Mouse (Mus musculus) cerebellum, adult 2 months (tissue): ENCODE measurements at regions not wholly inside any gene's neighbourhood (a gene's known extent, or its start where the extent isn't known, plus 50 kb on each side); places are given as distances from the start of the nearest gene placed in this dataset.

Experiments used
- CTCF ChIP-seq: fragments of 200-500 bp; IDR thresholded peaks from 2 replicates; pipeline ENCODE4 v1.5.1; 2011; ENCODE audit warnings: low read depth, mild to moderate bottlenecking, control low read depth, low read length, moderate library complexity, borderline replicate concordance; ENCODE audit not compliant: insufficient read depth
- POLR2A ChIP-seq: fragments of 200-500 bp; IDR thresholded peaks from 2 replicates; pipeline ENCODE4 v1.6.1; 2011; ENCODE audit warnings: low read length, control low read depth, borderline replicate concordance; ENCODE audit not compliant: insufficient read depth

GRCm38 (mm10) chr8:12137496-12137895 lies 141.1 kb upstream of the A230072I06Rik start:
- TF ChIP-seq CTCF: no peak
- no peak for TF ChIP-seq POLR2A
